Mouse (Mus musculus) lung, postnatal 0 days (tissue): ENCODE measurements at regions not wholly inside any gene's neighbourhood (a gene's known extent, or its start where the extent isn't known, plus 50 kb on each side); places are given as distances from the start of the nearest gene placed in this dataset.

Experiments used
- ATAC-seq: fragments of 200-750 bp; cut with Nextera tagmentation; 2 replicates; pipeline ENCODE4 v1.8.0; 2017; ENCODE audit warnings: moderate library complexity
- DNase-seq: peaks from one replicate; pipeline ENCODE4 v3.0.0-alpha.2; 2016; ENCODE audit warnings: low spot score
- H3K27ac ChIP-seq: fragments of 300-500 bp; sonication (generic); 2 replicates; pipeline ENCODE4 v1.5.1; 2014; ENCODE audit warnings: antibody characterized with exemption, mild to moderate bottlenecking, low read length, mixed read lengths
- H3K27me3 ChIP-seq: fragments of 300-500 bp; sonication (generic); replicated peaks from 2 replicates; pipeline ENCODE4 v1.6.1; 2014; ENCODE audit warnings: low read length, mixed read lengths; ENCODE audit not compliant: insufficient read depth
- H3K36me3 ChIP-seq: fragments of 300-500 bp; sonication (generic); 2 replicates; pipeline ENCODE4 v1.6.1; 2014; ENCODE audit warnings: low read length, mixed read lengths; ENCODE audit not compliant: insufficient read depth
- H3K4me1 ChIP-seq: fragments of 300-500 bp; sonication (generic); 2 replicates; pipeline ENCODE4 v1.6.1; 2014; ENCODE audit warnings: antibody characterized with exemption, low read depth, low read length, mixed read lengths; ENCODE audit not compliant: insufficient read depth
- H3K4me2 ChIP-seq: fragments of 300-500 bp; sonication (generic); replicated peaks from 2 replicates; pipeline ENCODE4 v1.6.1; 2014; ENCODE audit warnings: low read depth, mild to moderate bottlenecking, low read length, moderate library complexity, mixed read lengths
- H3K4me3 ChIP-seq: fragments of 300-500 bp; sonication (generic); 2 replicates; pipeline ENCODE4 v1.5.1; 2014; ENCODE audit warnings: low read depth, low read length
- H3K9ac ChIP-seq: fragments of 300-500 bp; sonication (generic); replicated peaks from 2 replicates; pipeline ENCODE4 v1.6.1; 2014; ENCODE audit warnings: low read depth, mild to moderate bottlenecking
- H3K9me3 ChIP-seq: fragments of 300-500 bp; sonication (generic); 2 replicates; pipeline ENCODE4 v1.6.1; 2016; ENCODE audit warnings: low read length, mixed read lengths
- CTCF ChIP-seq: IDR thresholded peaks from 2 replicates; pipeline ENCODE4 v1.5.1; 2016; ENCODE audit warnings: antibody characterized with exemption, mild to moderate bottlenecking
- EP300 ChIP-seq: IDR thresholded peaks from 2 replicates; pipeline ENCODE4 v1.6.1; 2016; ENCODE audit warnings: antibody characterized with exemption, mild to moderate bottlenecking, control low read depth
- WGBS: fragments of 180-500 bp; shearing (Covaris S2); extraction: QIAGEN DNeasy Blood & Tissue Kit; methylation state at CpG from one replicate; pipeline ENCODE4 v1.1.7; 2014; 5-methylcytosine and 5-hydroxymethylcytosine counted together

GRCm38 (mm10) chr5:51757864-51758263 is 190.3 kb upstream of the Ppargc1a start:
- no peaks in the 10 kb centered on the region for H3K36me3 ChIP-seq
- H3K4me1 ChIP-seq, result no peaks in the 10 kb centered on the region
- DNase-seq (no peak), ATAC-seq (no peak)
- no peaks in the 10 kb centered on the region for H3K9me3 ChIP-seq
- H3K27ac ChIP-seq, result no peak overlapping the region
- H3K9ac ChIP-seq, result no peak overlapping the region
- 73% methylated on average over 2 of the region's 2 CpGs for WGBS
- no peaks in the 10 kb centered on the region for H3K27me3 ChIP-seq
- H3K4me2 ChIP-seq, result no peak overlapping the region
- H3K4me3 ChIP-seq, result no peak overlapping the region
- TF ChIP-seq EP300 (no peak), CTCF (no peak)

- no peak overlapping the region for H3K9ac ChIP-seq
- H3K27ac ChIP-seq, result no peak overlapping the region
- no peak for TF ChIP-seq CTCF
- no peak for TF ChIP-seq EP300
- H3K4me2 ChIP-seq, result no peak overlapping the region
- H3K4me1 ChIP-seq, result no peaks in the 10 kb centered on the region
- ATAC-seq (no peak), DNase-seq (no peak)
- H3K36me3 ChIP-seq, result no peaks in the 10 kb centered on the region
- no peak overlapping the region for H3K4me3 ChIP-seq
- H3K9me3 ChIP-seq, result no peaks in the 10 kb centered on the region
- H3K27me3 ChIP-seq, result no peaks in the 10 kb centered on the region
- 52% methylated on average over 4 of the region's 4 CpGs for WGBS
Measured at GRCm38 (mm10) chr5:51752024-51752423, 184.5 kb upstream of the Ppargc1a start.

- WGBS, result 84% methylated on average over 8 of the region's 8 CpGs
- no peak overlapping the region for H3K4me3 ChIP-seq
- H3K27me3 ChIP-seq, result no peaks in the 10 kb centered on the region
- no peak overlapping the region for H3K9ac ChIP-seq
- no peaks in the 10 kb centered on the region for H3K9me3 ChIP-seq
- no peak overlapping the region for H3K4me2 ChIP-seq
- DNase-seq (no peak), ATAC-seq (no peak)
- no peaks in the 10 kb centered on the region for H3K4me1 ChIP-seq
- H3K27ac ChIP-seq, result no peak overlapping the region
- TF ChIP-seq CTCF (no peak), EP300 (no peak)
- H3K36me3 ChIP-seq, result no peaks in the 10 kb centered on the region
Measured at GRCm38 (mm10) chr5:51750456-51750855, 182.9 kb upstream of the Ppargc1a start.

- no peaks in the 10 kb centered on the region for H3K4me1 ChIP-seq
- H3K4me2 ChIP-seq, result no peak overlapping the region
- H3K27me3 ChIP-seq, result no peaks in the 10 kb centered on the region
- WGBS, result 95% methylated on average over 8 of the region's 8 CpGs
- TF ChIP-seq EP300 (no peak), CTCF (no peak)
- no peak overlapping the region for H3K9ac ChIP-seq
- H3K9me3 ChIP-seq, result no peaks in the 10 kb centered on the region
- H3K4me3 ChIP-seq, result no peak overlapping the region
- no peak overlapping the region for H3K27ac ChIP-seq
- no peaks in the 10 kb centered on the region for H3K36me3 ChIP-seq
- DNase-seq (no peak), ATAC-seq (no peak)
Measured at GRCm38 (mm10) chr5:51740893-51741292, 173.4 kb upstream of the Ppargc1a start.

GRCm38 (mm10) chr5:51730241-51730640 is 162.7 kb upstream of the Ppargc1a start:
- no peak for TF ChIP-seq CTCF
- TF ChIP-seq EP300, result no peak
- Histone ChIP-seq H3K9me3 (no peaks in the 10 kb centered on the region), H3K9ac (no peak overlapping the region), H3K36me3 (no peaks in the 10 kb centered on the region), H3K27me3 (no peaks in the 10 kb centered on the region), H3K4me2 (no peak overlapping the region), H3K27ac (no peak overlapping the region), H3K4me1 (no peaks in the 10 kb centered on the region), H3K4me3 (no peak overlapping the region)
- WGBS, result 83% methylated on average over 1 of the region's 1 CpGs
- ATAC-seq (no peak), DNase-seq (no peak)

- 47% methylated on average over 1 of the region's 1 CpGs for WGBS
- no peak overlapping the region for H3K4me2 ChIP-seq
- no peaks in the 10 kb centered on the region for H3K36me3 ChIP-seq
- no peak overlapping the region for H3K27ac ChIP-seq
- DNase-seq (no peak), ATAC-seq (no peak)
- no peak overlapping the region for H3K9ac ChIP-seq
- H3K27me3 ChIP-seq, result no peaks in the 10 kb centered on the region
- no peaks in the 10 kb centered on the region for H3K9me3 ChIP-seq
- H3K4me1 ChIP-seq, result no peaks in the 10 kb centered on the region
- TF ChIP-seq CTCF (no peak), EP300 (no peak)
- H3K4me3 ChIP-seq, result no peak overlapping the region
Measured at GRCm38 (mm10) chr5:51729771-51730170, 162.2 kb upstream of the Ppargc1a start.

GRCm38 (mm10) chr5:51726762-51727161 is 159.2 kb upstream of the Ppargc1a start:
- H3K27me3 ChIP-seq, result no peaks in the 10 kb centered on the region
- no peak for ATAC-seq
- H3K9ac ChIP-seq, result no peak overlapping the region
- DNase-seq, result no peak
- TF ChIP-seq CTCF (no peak), EP300 (no peak)
- H3K4me2 ChIP-seq, result no peak overlapping the region
- H3K9me3 ChIP-seq, result no peaks in the 10 kb centered on the region
- no peak overlapping the region for H3K27ac ChIP-seq
- H3K4me3 ChIP-seq, result no peak overlapping the region
- H3K4me1 ChIP-seq, result no peaks in the 10 kb centered on the region
- H3K36me3 ChIP-seq, result no peaks in the 10 kb centered on the region
